Mouse (Mus musculus) G1E (cell line): ENCODE measurements at regions not wholly inside any gene's neighbourhood (a gene's known extent, or its start where the extent isn't known, plus 50 kb on each side); places are given as distances from the start of the nearest gene placed in this dataset.

Source experiments
- ATAC-seq: 2 replicates; pipeline ENCODE4 v1.8.0; 2016; ENCODE audit warnings: mild to moderate bottlenecking; ENCODE audit not compliant: insufficient number of reproducible peaks, poor library complexity, low FRiP score, severe bottlenecking; ENCODE audit errors: extremely low read depth
- DNase-seq: peaks from one replicate; pipeline ENCODE4 v3.0.0; 2012; ENCODE audit warnings: low spot score
- H3K27me3 ChIP-seq: 2 replicates; pipeline ENCODE4 v1.6.1; 2012; ENCODE audit warnings: mild to moderate bottlenecking, low read length, inconsistent platforms; ENCODE audit not compliant: insufficient read depth
- H3K36me3 ChIP-seq: replicated peaks from 2 replicates; pipeline ENCODE3; 2012; ENCODE audit warnings: mild to moderate bottlenecking, inconsistent platforms
- H3K4me1 ChIP-seq: 2 replicates; pipeline ENCODE4 v1.6.1; 2012; ENCODE audit warnings: low read depth, low read length, inconsistent platforms, mixed read lengths; ENCODE audit not compliant: insufficient read depth
- H3K4me3 ChIP-seq: 2 replicates; pipeline ENCODE4 v1.5.1; 2012; ENCODE audit warnings: low read depth, mild to moderate bottlenecking, inconsistent platforms, low read length, moderate library complexity, mixed read lengths
- H3K9me3 ChIP-seq: replicated peaks from 2 replicates; pipeline ENCODE4 v1.6.1; 2012; ENCODE audit warnings: inconsistent platforms
- CTCF ChIP-seq: IDR thresholded peaks from 2 replicates; pipeline ENCODE4 v1.5.1; 2012; ENCODE audit warnings: low read depth, low read length, inconsistent platforms, mixed read lengths
- GATA1 ChIP-seq: IDR thresholded peaks from 2 replicates; pipeline ENCODE4 v1.6.1; 2012; ENCODE audit warnings: borderline replicate concordance, low read length, inconsistent platforms, mixed read lengths
- GATA2 ChIP-seq: IDR thresholded peaks from 2 replicates; pipeline ENCODE4 v1.6.1; 2012; ENCODE audit warnings: low read depth, low read length, inconsistent platforms, borderline replicate concordance
- POLR2AphosphoS5 ChIP-seq: IDR thresholded peaks from 2 replicates; pipeline ENCODE4 v1.6.1; 2012; ENCODE audit warnings: low read depth, low read length, inconsistent platforms; ENCODE audit not compliant: insufficient replicate concordance
- TAL1 ChIP-seq: conservative IDR thresholded peaks from 2 replicates; pipeline ENCODE4 v1.6.1; 2012; ENCODE audit warnings: low read depth, low read length, inconsistent platforms, mixed read lengths

DNA sequence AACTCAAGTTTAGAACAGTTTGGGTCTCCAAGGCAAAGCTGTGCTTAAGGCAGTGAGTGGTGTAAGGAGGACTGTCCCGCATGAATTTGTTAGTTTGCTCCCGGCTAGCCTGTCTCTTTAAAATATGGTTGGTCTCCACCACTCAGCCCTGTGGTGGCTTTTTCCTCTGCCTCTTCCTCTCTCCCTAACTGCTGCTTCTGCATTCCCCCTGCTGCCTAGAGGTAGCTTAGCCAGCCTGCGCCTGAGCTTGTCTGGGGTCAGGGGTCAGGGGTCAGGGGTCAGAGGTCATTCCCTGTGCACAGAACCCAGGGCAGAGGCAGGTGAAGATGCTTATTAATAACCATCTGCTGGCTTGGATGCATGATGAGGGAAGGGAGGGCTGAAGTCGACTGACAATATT is 69.5 kb downstream of the Tnp1 start:
- no peak for ATAC-seq
- Histone ChIP-seq H3K4me1 (peaks cover 16% of the 10 kb centered on the region), H3K9me3 (no peaks in the 10 kb centered on the region), H3K36me3 (no peaks in the 10 kb centered on the region), H3K4me3 (no peak overlapping the region), H3K27me3 (peaks cover 56% of the 10 kb centered on the region)
- no peak for TF ChIP-seq GATA1
- TF ChIP-seq TAL1: no peak
- TF ChIP-seq CTCF: no peak
- TF ChIP-seq GATA2: no peak
- TF ChIP-seq POLR2AphosphoS5: no peak
- no peak for DNase-seq

DNA sequence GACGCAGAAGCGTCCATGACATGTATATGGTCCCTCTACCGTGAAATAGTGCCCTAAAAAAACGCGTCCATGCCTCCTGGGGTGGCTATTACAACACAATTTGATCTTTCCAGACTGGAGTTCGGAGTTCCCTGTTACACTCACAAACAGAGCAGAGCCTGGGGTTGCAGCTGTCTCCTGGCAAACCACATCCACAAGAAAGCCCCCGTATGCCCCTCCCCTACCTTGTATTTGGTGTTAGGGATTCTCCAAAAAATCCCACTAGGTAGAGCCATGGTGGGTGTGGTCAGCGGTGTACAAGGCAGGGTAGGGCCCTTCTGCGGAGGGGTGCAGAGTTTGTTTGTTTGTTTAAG is 70.0 kb downstream of the Tnp1 start:
- Histone ChIP-seq H3K4me1 (peaks cover 16% of the 10 kb centered on the region), H3K4me3 (no peak overlapping the region), H3K9me3 (no peaks in the 10 kb centered on the region), H3K27me3 (peaks cover 53% of the 10 kb centered on the region), H3K36me3 (no peaks in the 10 kb centered on the region)
- TF ChIP-seq CTCF (no peak), GATA2 (no peak), GATA1 (no peak), POLR2AphosphoS5 (no peak), TAL1 (no peak)
- DNase-seq (no peak), ATAC-seq (no peak)

DNA sequence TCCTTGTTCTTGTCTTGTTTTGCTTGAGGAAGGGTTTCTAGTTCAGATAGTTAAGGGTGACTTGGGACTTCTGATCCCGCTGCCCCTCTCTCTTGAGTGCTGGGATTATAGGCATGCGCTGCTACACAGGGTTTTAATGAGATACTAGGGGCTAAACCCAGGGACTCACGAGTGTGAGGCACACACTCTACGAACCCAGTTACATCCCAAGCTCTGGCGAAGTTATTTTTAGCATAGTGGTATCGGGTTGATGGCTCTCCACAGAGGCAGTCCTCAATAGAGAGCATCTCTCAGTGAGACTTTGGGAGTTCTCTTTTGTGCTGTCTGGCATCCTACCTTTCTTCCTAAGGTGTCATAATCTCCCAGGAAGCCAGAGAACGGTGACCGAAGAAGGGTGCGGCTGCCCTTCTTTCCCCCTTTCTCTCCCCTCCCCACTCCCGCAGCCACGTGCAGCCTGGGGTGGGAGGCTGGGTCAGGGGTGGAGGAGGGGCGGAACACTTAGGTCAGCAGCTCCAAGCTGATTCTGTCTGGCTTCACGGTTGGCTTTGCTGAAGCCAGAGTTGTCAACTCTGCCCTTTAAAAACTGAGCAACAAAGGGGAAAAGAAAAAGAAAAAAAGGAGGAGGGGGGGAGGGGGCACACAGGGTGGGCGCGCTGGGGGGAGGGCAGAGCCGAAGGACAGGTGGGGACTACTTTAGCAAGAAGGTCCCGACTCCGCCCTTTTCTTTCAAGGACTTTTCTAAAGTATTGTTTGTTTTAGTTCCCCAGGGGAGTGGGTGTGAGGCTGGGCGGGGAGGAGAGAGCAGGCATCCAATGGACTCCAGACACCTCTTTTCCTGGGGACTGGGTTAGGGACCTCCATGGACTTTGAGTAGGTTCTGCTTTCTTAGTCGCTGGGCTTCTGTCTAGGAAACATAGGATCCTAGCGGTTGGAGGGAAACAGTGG is 70.4 kb upstream of the Igfbp5 start:
- ATAC-seq (no peak), DNase-seq (no peak)
- Histone ChIP-seq H3K9me3 (no peaks in the 10 kb centered on the region), H3K4me3 (no peak overlapping the region; the same call in 1 of the 2 replicates), H3K36me3 (no peaks in the 10 kb centered on the region), H3K27me3 (peaks cover 49% of the 10 kb centered on the region), H3K4me1 (peaks cover 16% of the 10 kb centered on the region)
- TF ChIP-seq POLR2AphosphoS5 (no peak), TAL1 (no peak), GATA1 (no peak), GATA2 (no peak), CTCF (no peak)

GRCm38 (mm10) chr1:72944221-72944620 is 69.5 kb upstream of the Igfbp5 start:
- H3K27me3 ChIP-seq: peaks cover 49% of the 10 kb centered on the region
- DNase-seq (no peak), ATAC-seq (no peak)
- TF ChIP-seq POLR2AphosphoS5 (no peak), GATA1 (no peak), TAL1 (no peak), CTCF (no peak), GATA2 (no peak)
- no peaks in the 10 kb centered on the region for H3K36me3 ChIP-seq
- no peaks in the 10 kb centered on the region for H3K9me3 ChIP-seq
- peaks cover 16% of the 10 kb centered on the region for H3K4me1 ChIP-seq
- no peak overlapping the region for H3K4me3 ChIP-seq

DNA sequence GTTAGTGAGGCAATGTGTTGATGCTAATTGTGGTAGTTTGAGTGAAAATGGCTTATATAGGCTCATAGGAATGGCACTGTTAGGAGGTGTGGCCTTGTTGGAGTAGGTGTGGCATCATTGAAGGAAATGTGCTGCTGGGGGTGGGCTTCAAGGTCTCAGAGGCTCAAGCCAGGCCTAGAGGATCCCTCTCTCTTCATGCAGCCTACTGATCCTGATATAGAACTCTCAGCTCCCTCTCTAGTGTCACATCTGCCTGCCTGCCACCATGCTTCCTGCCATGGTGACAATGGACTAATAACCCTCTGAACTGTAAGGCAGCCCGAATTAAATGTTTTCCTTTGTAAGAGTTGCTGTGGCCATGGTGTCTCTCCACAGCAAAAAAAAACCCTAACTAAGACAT is 68.4 kb upstream of the Igfbp5 start:
- H3K27me3 ChIP-seq: peaks cover 49% of the 10 kb centered on the region
- no peaks in the 10 kb centered on the region for H3K9me3 ChIP-seq
- H3K4me1 ChIP-seq: peaks cover 16% of the 10 kb centered on the region
- no peak for ATAC-seq
- no peak for DNase-seq
- H3K36me3 ChIP-seq: no peaks in the 10 kb centered on the region
- TF ChIP-seq GATA1 (no peak), CTCF (no peak), POLR2AphosphoS5 (no peak), TAL1 (no peak), GATA2 (no peak)
- no peak overlapping the region for H3K4me3 ChIP-seq

- no peak for ATAC-seq
Observed at GRCm38 (mm10) chr1:72942351-72942750, 67.7 kb upstream of the Igfbp5 start.

More at GRCm38 (mm10) chr1:72942351-72942750, 67.7 kb upstream of the Igfbp5 start:
- Histone ChIP-seq H3K27me3 (peaks cover 50% of the 10 kb centered on the region), H3K4me1 (peaks cover 16% of the 10 kb centered on the region), H3K36me3 (no peaks in the 10 kb centered on the region), H3K4me3 (no peak overlapping the region), H3K9me3 (no peaks in the 10 kb centered on the region)
- no peak for DNase-seq
- TF ChIP-seq TAL1: no peak
- no peak for TF ChIP-seq GATA2
- TF ChIP-seq GATA1: no peak
- TF ChIP-seq POLR2AphosphoS5: no peak
- no peak for TF ChIP-seq CTCF
